8 mouse cellular contexts compared by ENCODE assay signal in the genomic region with DNA sequence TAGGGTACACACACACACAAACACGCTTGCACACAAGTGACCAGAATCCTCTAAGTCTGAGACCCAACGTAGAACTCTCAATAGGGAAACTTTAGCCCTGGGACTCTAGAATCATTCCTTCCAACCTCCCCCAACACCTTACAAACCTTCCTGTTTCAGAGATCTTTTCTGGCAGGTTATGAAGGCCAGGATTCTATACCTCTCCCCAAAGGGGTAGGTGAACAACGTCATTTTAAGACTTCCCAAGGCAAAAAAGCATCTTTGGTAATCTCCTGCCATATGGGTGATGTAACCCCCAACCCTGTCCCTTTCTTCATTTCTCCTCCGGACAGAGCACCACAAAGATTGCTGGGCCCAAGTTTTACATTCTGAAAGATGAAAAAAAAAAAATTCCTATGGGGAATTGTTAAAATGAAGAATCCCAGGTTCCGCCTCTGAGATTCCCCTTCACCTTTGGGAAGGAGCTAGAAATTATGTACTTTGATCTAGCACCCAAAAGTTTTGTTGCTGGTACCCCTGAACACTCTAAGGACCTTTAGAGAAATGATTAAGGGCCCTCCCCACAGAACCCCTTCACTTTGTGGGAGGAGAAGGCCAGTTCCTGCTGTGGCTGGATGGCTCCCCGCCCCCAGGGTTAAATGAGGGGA. TPM values are rescaled to one million over a fixed set of nuclear protein-coding genes. Genes with fewer than 3 reads are reported as not detected.
A peak's percentile ranks its signal among the peaks of the same experiment; 100 is the strongest.
DNase-seq lines count a peak whose midpoint lies in the region; ATAC-seq lines count a peak whose summit lies in the region.
"Had no signal": no experiment of that assay in that cellular context is flagged by ENCODE, and none has a peak within 500 bp of the region (broad histone marks: within the 10 kb centered on the region; RNA-seq: fewer than 3 reads in every experiment).

No protein-coding gene starts in this region.

- peak overlapping the region; percentile 93 for H3K9ac ChIP-seq in limb, embryonic 12.5 days (replicated peaks)
- 0 out of 2 replicates have a peak overlapping the region, but pooled peaks have one; percentile 2 for H3K9ac ChIP-seq in stomach, embryonic 14.5 days (replicated peaks; ENCODE audit: low read depth, low read length)

- peaks cover 30% of the 10 kb centered on the region for H3K36me3 ChIP-seq in megakaryocyte, embryonic 14.5 days (replicated peaks; ENCODE audit: low read length)
- peaks cover 25% of the 10 kb centered on the region for H3K36me3 ChIP-seq in erythroblast, embryonic 14.5 days (ENCODE audit: control insufficient read depth)
- peaks cover 9% of the 10 kb centered on the region; the same call in 1 of the 2 replicates for H3K36me3 ChIP-seq in limb, embryonic 12.5 days
- H3K36me3 ChIP-seq in stomach, embryonic 14.5 days (ENCODE audit: control insufficient read depth, insufficient read depth, low read length) = no peaks in the 10 kb centered on the region

- H3K9me3 ChIP-seq in megakaryocyte, embryonic 14.5 days = no peaks in the 10 kb centered on the region
- no peaks in the 10 kb centered on the region for H3K9me3 ChIP-seq in erythroblast, embryonic 14.5 days (ENCODE audit: control insufficient read depth, low read length)
- H3K9me3 ChIP-seq in limb, embryonic 12.5 days = no peaks in the 10 kb centered on the region
- no peaks in the 10 kb centered on the region for H3K9me3 ChIP-seq in stomach, embryonic 14.5 days (ENCODE audit: control insufficient read depth, low read depth, low read length)

- no peak; the same call in 1 of the 2 replicates for ATAC-seq in megakaryocyte, adult 5-6 weeks (ENCODE audit: poor library complexity, severe bottlenecking)
- no peak for ATAC-seq in limb, embryonic 12.5 days (ENCODE audit: insufficient number of reproducible peaks, insufficient read depth, low FRiP score, low TSS enrichment, low read depth)
- no peak for ATAC-seq in stomach, embryonic 14.5 days (ENCODE audit: insufficient number of reproducible peaks, insufficient read depth, low FRiP score, low read depth)

- 49% methylated on average over 6 of the region's 6 CpGs for WGBS in limb, embryonic 12.5 days
- 40% methylated on average over 6 of the region's 6 CpGs for WGBS in stomach, embryonic 14.5 days

- H3K4me1 ChIP-seq in megakaryocyte, embryonic 14.5 days = peaks cover 62% of the 10 kb centered on the region
- peaks cover 91% of the 10 kb centered on the region for H3K4me1 ChIP-seq in erythroblast, embryonic 14.5 days (ENCODE audit: control insufficient read depth)
- H3K4me1 ChIP-seq in limb, embryonic 12.5 days (replicated peaks) = peaks cover 63% of the 10 kb centered on the region
- H3K4me1 ChIP-seq in stomach, embryonic 14.5 days (ENCODE audit: control insufficient read depth, insufficient read depth, low read length) = peaks cover 57% of the 10 kb centered on the region

- H3K4me2 ChIP-seq in limb, embryonic 12.5 days = peak overlapping the region; percentile 100
- H3K4me2 ChIP-seq in stomach, embryonic 14.5 days (replicated peaks; ENCODE audit: low read depth, low read length) = peak overlapping the region; percentile 75

- peak overlapping the region; percentile 95 for H3K27ac ChIP-seq in limb, embryonic 12.5 days
- peak overlapping the region; percentile 86 for H3K27ac ChIP-seq in stomach, embryonic 14.5 days (ENCODE audit: low read length)

- H3K4me3 ChIP-seq in megakaryocyte, embryonic 14.5 days (replicated peaks) = peak overlapping the region; percentile 99
- H3K4me3 ChIP-seq in erythroblast, embryonic 14.5 days (replicated peaks) = peak overlapping the region; percentile 86
- H3K4me3 ChIP-seq in limb, embryonic 12.5 days (replicated peaks) = peak overlapping the region; percentile 93
- H3K4me3 ChIP-seq in stomach, embryonic 14.5 days (ENCODE audit: low read depth, low read length) = peak overlapping the region; percentile 74

- H3K27me3 ChIP-seq in megakaryocyte, embryonic 14.5 days (replicated peaks) = no peaks in the 10 kb centered on the region
- peaks cover 10% of the 10 kb centered on the region; the same call in 1 of the 2 replicates for H3K27me3 ChIP-seq in erythroblast, embryonic 14.5 days (ENCODE audit: control insufficient read depth)
- no peaks in the 10 kb centered on the region for H3K27me3 ChIP-seq in limb, embryonic 12.5 days
- no peaks in the 10 kb centered on the region for H3K27me3 ChIP-seq in stomach, embryonic 14.5 days (ENCODE audit: control insufficient read depth, insufficient read depth, low read length)

- no peak for DNase-seq in urinary bladder, postnatal 14 days (ENCODE audit: low spot score)
- no peak for DNase-seq in thymus, postnatal 0 days (ENCODE audit: low spot score)

RNA-seq across cellular contexts. Expression of a gene that starts 0.6 kb away (rescaled TPM):
- 211 and 280 TPM in 2 replicates for polyA plus RNA-seq in megakaryocyte, embryonic 14.5 days (2012; ENCODE audit: insufficient read depth, low replicate concordance)
- 73.7 and 76.7 TPM in 2 replicates for total RNA-seq in megakaryocyte, adult 5-6 weeks (2015)
- total RNA-seq in megakaryocyte, adult 5-6 weeks (2017) = 155 and 158 TPM in 2 replicates
- polyA plus RNA-seq in erythroblast, embryonic 14.5 days (2012) = 29.1 and 31.4 TPM in 2 replicates
- polyA plus RNA-seq in limb, embryonic 12.5 days (2016; fragmentation: Nextera tagmentation; extraction: Ambion mirVana) = 12.0 and 12.6 TPM in 2 replicates
- 13.5 and 14.4 TPM in 2 replicates for polyA plus RNA-seq in stomach, embryonic 14.5 days (2014; fragmentation: Nextera tagmentation; extraction: Ambion mirVana)
- polyA plus RNA-seq in thymus, postnatal 0 days (2015; fragmentation: Nextera tagmentation; extraction: Ambion mirVana) = 21.5 and 27.9 TPM in 2 replicates

RNA-seq across cellular contexts. Expression of a gene that starts 14.1 kb away (rescaled TPM):
- polyA plus RNA-seq in megakaryocyte, embryonic 14.5 days (2012; ENCODE audit: insufficient read depth, low replicate concordance) = 0.51 TPM in 1 of 2 replicates, not detected in the other
- not detected in 2 replicates for total RNA-seq in megakaryocyte, adult 5-6 weeks (2015)
- not detected in 2 replicates for total RNA-seq in megakaryocyte, adult 5-6 weeks (2017)
- polyA plus RNA-seq in erythroblast, embryonic 14.5 days (2012) = not detected in 2 replicates
- 2.8 and 3.0 TPM in 2 replicates for polyA plus RNA-seq in limb, embryonic 12.5 days (2016; fragmentation: Nextera tagmentation; extraction: Ambion mirVana)
- polyA plus RNA-seq in stomach, embryonic 14.5 days (2014; fragmentation: Nextera tagmentation; extraction: Ambion mirVana) = 0.30 and 0.46 TPM in 2 replicates
- 0.22 and 0.30 TPM in 2 replicates for polyA plus RNA-seq in thymus, postnatal 0 days (2015; fragmentation: Nextera tagmentation; extraction: Ambion mirVana)
- total RNA-seq: neutrophil, adult 5-6 weeks had no signal

RNA-seq across cellular contexts. Expression of a gene that starts 19.5 kb away (rescaled TPM):
- 775 and 2,394 TPM in 2 replicates for polyA plus RNA-seq in megakaryocyte, embryonic 14.5 days (2012; ENCODE audit: insufficient read depth, low replicate concordance)
- 0.74 and 1.0 TPM in 2 replicates for total RNA-seq in megakaryocyte, adult 5-6 weeks (2015)
- 0.18 and 0.69 TPM in 2 replicates for total RNA-seq in megakaryocyte, adult 5-6 weeks (2017)
- polyA plus RNA-seq in erythroblast, embryonic 14.5 days (2012) = 123 and 135 TPM in 2 replicates
- 34.6 and 37.7 TPM in 2 replicates for polyA plus RNA-seq in limb, embryonic 12.5 days (2016; fragmentation: Nextera tagmentation; extraction: Ambion mirVana)
- 22.8 and 24.5 TPM in 2 replicates for polyA plus RNA-seq in stomach, embryonic 14.5 days (2014; fragmentation: Nextera tagmentation; extraction: Ambion mirVana)
- polyA plus RNA-seq in thymus, postnatal 0 days (2015; fragmentation: Nextera tagmentation; extraction: Ambion mirVana) = 6.7 and 7.0 TPM in 2 replicates

RNA-seq across cellular contexts. Expression of a gene that starts 22.8 kb away (rescaled TPM):
- not detected in 2 replicates for polyA plus RNA-seq in megakaryocyte, embryonic 14.5 days (2012; ENCODE audit: insufficient read depth, low replicate concordance)
- total RNA-seq in megakaryocyte, adult 5-6 weeks (2015) = not detected in 2 replicates
- total RNA-seq in megakaryocyte, adult 5-6 weeks (2017) = not detected in 2 replicates
- not detected in 2 replicates for polyA plus RNA-seq in erythroblast, embryonic 14.5 days (2012)
- polyA plus RNA-seq in limb, embryonic 12.5 days (2016; fragmentation: Nextera tagmentation; extraction: Ambion mirVana) = not detected in 2 replicates
- polyA plus RNA-seq in stomach, embryonic 14.5 days (2014; fragmentation: Nextera tagmentation; extraction: Ambion mirVana) = not detected in 2 replicates
- polyA plus RNA-seq in thymus, postnatal 0 days (2015; fragmentation: Nextera tagmentation; extraction: Ambion mirVana) = not detected in 2 replicates
- total RNA-seq: neutrophil, adult 5-6 weeks had no signal

RNA-seq across cellular contexts. Expression of a gene that starts 50.9 kb away (rescaled TPM):
- 35.1 and 38.6 TPM in 2 replicates for polyA plus RNA-seq in megakaryocyte, embryonic 14.5 days (2012; ENCODE audit: insufficient read depth, low replicate concordance)
- total RNA-seq in megakaryocyte, adult 5-6 weeks (2015) = 4.5 and 6.3 TPM in 2 replicates
- total RNA-seq in megakaryocyte, adult 5-6 weeks (2017) = 0.73 and 1.7 TPM in 2 replicates
- 4.0 and 7.2 TPM in 2 replicates for polyA plus RNA-seq in erythroblast, embryonic 14.5 days (2012)
- 21.9 and 22.4 TPM in 2 replicates for polyA plus RNA-seq in limb, embryonic 12.5 days (2016; fragmentation: Nextera tagmentation; extraction: Ambion mirVana)
- 34.1 and 35.8 TPM in 2 replicates for polyA plus RNA-seq in stomach, embryonic 14.5 days (2014; fragmentation: Nextera tagmentation; extraction: Ambion mirVana)
- 13.0 and 13.9 TPM in 2 replicates for polyA plus RNA-seq in thymus, postnatal 0 days (2015; fragmentation: Nextera tagmentation; extraction: Ambion mirVana)
